In the genomic region with DNA sequence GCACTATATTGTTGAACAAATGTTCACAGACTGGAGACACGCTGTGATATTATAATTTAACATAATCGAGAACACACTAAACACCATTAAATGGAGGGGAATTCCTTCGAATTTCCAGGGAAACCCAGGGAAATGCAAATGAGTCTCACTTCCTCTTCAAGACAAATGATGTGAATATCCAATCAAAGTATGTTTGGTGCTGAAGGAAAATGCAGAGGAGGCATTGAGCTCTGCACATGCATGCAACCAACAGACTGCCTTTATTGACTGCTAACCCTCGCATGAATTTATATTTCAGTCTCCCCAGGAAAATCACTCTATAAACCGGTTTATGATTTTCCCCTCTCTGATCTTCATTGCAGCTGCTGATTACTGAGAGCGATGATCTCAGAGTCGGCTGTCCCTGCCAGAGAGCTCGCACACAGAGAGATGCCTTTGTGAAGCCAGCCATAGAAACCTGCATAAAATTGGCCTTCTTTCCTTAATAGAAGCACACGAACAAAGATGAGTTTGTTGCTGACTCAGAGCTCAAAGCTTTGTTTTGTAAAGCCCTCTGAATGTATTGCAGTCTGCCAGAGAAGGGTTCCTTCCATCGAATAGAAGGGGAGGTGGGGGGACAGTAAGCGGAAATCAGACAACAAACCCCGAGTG, we compare ENCODE assay signal across 11 mouse cellular contexts.
DNase-seq lines count a peak whose midpoint lies in the region; ATAC-seq lines count a peak whose summit lies in the region.
"Had no signal": no experiment of that assay in that cellular context is flagged by ENCODE, and none has a peak within 500 bp of the region (broad histone marks: within the 10 kb centered on the region; RNA-seq: fewer than 3 reads in every experiment).

No protein-coding gene starts in this region.

- H3K9me3 ChIP-seq in hindbrain, embryonic 13.5 days: no peaks in the 10 kb centered on the region
- H3K9me3 ChIP-seq in midbrain, embryonic 12.5 days: no peaks in the 10 kb centered on the region
- no peaks in the 10 kb centered on the region for H3K9me3 ChIP-seq in kidney, embryonic 14.5 days (ENCODE audit: control insufficient read depth, low read length)
- H3K9me3 ChIP-seq: G1E; lung, embryonic 15.5 days had no signal

- WGBS in hindbrain, embryonic 13.5 days: 13% methylated on average over 12 of the region's 12 CpGs
- WGBS in midbrain, embryonic 12.5 days: 7% methylated on average over 12 of the region's 12 CpGs
- 60% methylated on average over 12 of the region's 12 CpGs for WGBS in kidney, embryonic 14.5 days

- peak; percentile 86 for DNase-seq in brain, adult 2 months (ENCODE audit: low read depth, low spot score)
- peak; percentile 73 for DNase-seq in embryo, embryonic 10.5 days (ENCODE audit: low spot score)
- no peak for DNase-seq in adrenal gland, adult 18-20 months (ENCODE audit: low spot score in 2 of 2)
- DNase-seq in spleen, postnatal 10 days (ENCODE audit: low spot score in 2 of 2): no peak
- no peak for DNase-seq in thymus, adult 18-20 months

- peak overlapping the region; percentile 19; the same call in 1 of the 2 replicates for H3K4me3 ChIP-seq in hindbrain, embryonic 13.5 days
- peak overlapping the region; percentile 11; the same call in 1 of the 2 replicates for H3K4me3 ChIP-seq in midbrain, embryonic 12.5 days
- H3K4me3 ChIP-seq in kidney, embryonic 14.5 days (ENCODE audit: low read length): no peak overlapping the region
- H3K4me3 ChIP-seq: erythroblast, embryonic 14.5 days; lung, embryonic 15.5 days had no signal

- peaks cover 23% of the 10 kb centered on the region for H3K4me1 ChIP-seq in hindbrain, embryonic 13.5 days (replicated peaks)
- peaks cover 26% of the 10 kb centered on the region for H3K4me1 ChIP-seq in midbrain, embryonic 12.5 days
- no peaks in the 10 kb centered on the region for H3K4me1 ChIP-seq in kidney, embryonic 14.5 days (ENCODE audit: control insufficient read depth, insufficient read depth, low read length)
- H3K4me1 ChIP-seq: lung, embryonic 15.5 days had no signal

- peak overlapping the region; percentile 40; the same call in 1 of the 2 replicates for H3K9ac ChIP-seq in hindbrain, embryonic 13.5 days
- H3K9ac ChIP-seq in midbrain, embryonic 12.5 days (replicated peaks): 0 out of 2 replicates have a peak overlapping the region, but pooled peaks have one; percentile 2
- H3K9ac ChIP-seq in kidney, embryonic 14.5 days (ENCODE audit: low read depth, low read length): no peak overlapping the region
- H3K9ac ChIP-seq: lung, embryonic 15.5 days had no signal

- no peaks in the 10 kb centered on the region for H3K27me3 ChIP-seq in hindbrain, embryonic 13.5 days
- no peaks in the 10 kb centered on the region for H3K27me3 ChIP-seq in midbrain, embryonic 12.5 days
- H3K27me3 ChIP-seq in kidney, embryonic 14.5 days (ENCODE audit: control insufficient read depth, insufficient read depth, low read length): no peaks in the 10 kb centered on the region
- H3K27me3 ChIP-seq: lung, embryonic 15.5 days had no signal

- no peaks in the 10 kb centered on the region for H3K36me3 ChIP-seq in hindbrain, embryonic 13.5 days
- no peaks in the 10 kb centered on the region for H3K36me3 ChIP-seq in midbrain, embryonic 12.5 days
- no peaks in the 10 kb centered on the region for H3K36me3 ChIP-seq in kidney, embryonic 14.5 days (ENCODE audit: control insufficient read depth, insufficient read depth, low read length)
- H3K36me3 ChIP-seq: G1E; lung, embryonic 15.5 days had no signal

- H3K4me2 ChIP-seq in hindbrain, embryonic 13.5 days: peak overlapping the region; percentile 49
- H3K4me2 ChIP-seq in midbrain, embryonic 12.5 days (replicated peaks): peak overlapping the region; percentile 49
- H3K4me2 ChIP-seq in kidney, embryonic 14.5 days (replicated peaks; ENCODE audit: low read depth, low read length): no peak overlapping the region
- H3K4me2 ChIP-seq: lung, embryonic 15.5 days had no signal

- peak; percentile 88 for ATAC-seq in hindbrain, embryonic 13.5 days (ENCODE audit: low FRiP score)
- peak; percentile 85 for ATAC-seq in midbrain, embryonic 12.5 days (ENCODE audit: low FRiP score, low read depth)
- no peak for ATAC-seq in kidney, embryonic 14.5 days (ENCODE audit: low FRiP score, low TSS enrichment)

- H3K27ac ChIP-seq in hindbrain, embryonic 13.5 days: peak overlapping the region; percentile 87
- H3K27ac ChIP-seq in midbrain, embryonic 12.5 days (replicated peaks): peak overlapping the region; percentile 85
- H3K27ac ChIP-seq in kidney, embryonic 14.5 days (ENCODE audit: low read depth, low read length): no peak overlapping the region
- H3K27ac ChIP-seq: lung, embryonic 15.5 days had no signal

Comparison
In these comparisons a context has a peak if more than half of its experiments do, and no peak if none do; other contexts are left out.
1. DNase-seq: peak in brain, adult 2 months (single experiment) and embryo, embryonic 10.5 days (single experiment); none in adrenal gland, adult 18-20 months (0 of 2), spleen, postnatal 10 days (0 of 2) and thymus, adult 18-20 months (0 of 2).